Mouse (Mus musculus) midbrain, embryonic 11.5 days (tissue): ENCODE data around the gene Dpm2. TPM values are rescaled to one million over a fixed set of nuclear protein-coding genes. Genes with fewer than 3 reads are reported as not detected.

Experiments
- ATAC-seq: fragments of 200-750 bp; cut with Nextera tagmentation; 2 replicates; pipeline ENCODE4 v1.8.0; 2017; ENCODE audit warnings: moderate TSS enrichment, moderate library complexity; ENCODE audit not compliant: low FRiP score
- DNase-seq: peaks from one replicate; pipeline ENCODE4 v3.0.0; 2015; ENCODE audit warnings: low spot score; ENCODE audit errors: missing footprints
- H3K27ac ChIP-seq: fragments of 300-500 bp; sonication (generic); 2 replicates; pipeline ENCODE4 v1.5.1; 2014; ENCODE audit warnings: low read depth, low read length
- H3K27me3 ChIP-seq: fragments of 300-500 bp; sonication (generic); 2 replicates; pipeline ENCODE4 v1.6.1; 2014; ENCODE audit warnings: mild to moderate bottlenecking, low read length, moderate library complexity, mixed read lengths; ENCODE audit not compliant: control insufficient read depth, insufficient read depth
- H3K36me3 ChIP-seq: fragments of 300-500 bp; sonication (generic); 2 replicates; pipeline ENCODE4 v1.6.1; 2014; ENCODE audit warnings: mild to moderate bottlenecking, low read length, moderate library complexity, mixed read lengths; ENCODE audit not compliant: control insufficient read depth, insufficient read depth
- H3K4me1 ChIP-seq: fragments of 300-500 bp; sonication (generic); 2 replicates; pipeline ENCODE4 v1.6.1; 2014; ENCODE audit warnings: low read length; ENCODE audit not compliant: control insufficient read depth, insufficient read depth
- H3K4me2 ChIP-seq: fragments of 300-500 bp; sonication (generic); 2 replicates; pipeline ENCODE4 v1.6.1; 2014; ENCODE audit warnings: mild to moderate bottlenecking, moderate library complexity
- H3K4me3 ChIP-seq: fragments of 300-500 bp; sonication (generic); 2 replicates; pipeline ENCODE4 v1.5.1; 2014; ENCODE audit warnings: low read depth, low read length
- H3K9ac ChIP-seq: fragments of 300-500 bp; sonication (generic); 2 replicates; pipeline ENCODE4 v1.6.1; 2014; ENCODE audit warnings: low read length
- H3K9me3 ChIP-seq: fragments of 300-500 bp; sonication (generic); 2 replicates; pipeline ENCODE4 v1.6.1; 2016; ENCODE audit warnings: low read length; ENCODE audit not compliant: control insufficient read depth
- WGBS: fragments of 180-500 bp; shearing (Covaris S2); extraction: QIAGEN DNeasy Blood & Tissue Kit; methylation state at CpG from one replicate; pipeline ENCODE4 v1.1.7; 2014; 5-methylcytosine and 5-hydroxymethylcytosine counted together
- polyA plus RNA-seq: library from polyadenylated mRNA; unstranded; fragments of >200 nt; fragmentation: Nextera tagmentation; extraction: Ambion mirVana; gene quantifications from 2 replicates; pipeline ENCODE4 v1.2.1, GENCODE M21; 2014

Dpm2 gene
- polyA plus RNA-seq, 1 experiment from 2014 or later: 110 TPM

DNA sequence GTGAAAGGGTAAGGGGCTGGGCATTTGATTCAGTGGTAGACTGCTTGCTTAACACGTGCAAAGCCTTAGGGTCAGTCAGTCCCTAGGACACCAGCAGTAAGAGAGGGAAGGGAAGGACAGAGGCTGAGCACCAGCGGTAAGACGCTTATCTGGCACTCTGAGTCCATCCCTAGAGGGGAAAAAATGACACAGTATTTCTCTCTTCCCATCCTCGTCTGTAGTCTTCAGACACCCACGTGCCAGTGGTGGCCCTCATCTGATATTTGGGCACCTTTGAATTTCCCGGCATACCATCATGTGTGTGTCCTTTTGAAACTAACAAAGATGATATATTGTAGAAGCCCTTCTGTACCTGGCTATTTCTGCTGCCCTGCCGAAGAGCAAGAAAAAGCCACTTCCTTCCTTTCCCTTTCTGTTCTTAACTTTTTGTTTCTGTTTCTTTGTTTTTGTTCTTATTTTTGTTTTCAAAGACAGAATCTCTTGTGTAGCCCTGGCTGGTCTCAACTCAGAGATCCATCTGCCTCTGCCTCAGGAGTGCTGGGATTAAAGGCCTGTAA is 17.0 kb upstream of the Dpm2 start:
- Histone ChIP-seq H3K36me3 (no peaks in the 10 kb centered on the region), H3K27me3 (no peaks in the 10 kb centered on the region), H3K27ac (no peak overlapping the region), H3K4me1 (peaks cover 10% of the 10 kb centered on the region), H3K9ac (no peak overlapping the region), H3K4me3 (no peak overlapping the region), H3K4me2 (no peak overlapping the region), H3K9me3 (no peaks in the 10 kb centered on the region)
- DNase-seq (peak; percentile 68), ATAC-seq (no peak)
- WGBS: 79% methylated on average over 7 of the region's 7 CpGs

DNA sequence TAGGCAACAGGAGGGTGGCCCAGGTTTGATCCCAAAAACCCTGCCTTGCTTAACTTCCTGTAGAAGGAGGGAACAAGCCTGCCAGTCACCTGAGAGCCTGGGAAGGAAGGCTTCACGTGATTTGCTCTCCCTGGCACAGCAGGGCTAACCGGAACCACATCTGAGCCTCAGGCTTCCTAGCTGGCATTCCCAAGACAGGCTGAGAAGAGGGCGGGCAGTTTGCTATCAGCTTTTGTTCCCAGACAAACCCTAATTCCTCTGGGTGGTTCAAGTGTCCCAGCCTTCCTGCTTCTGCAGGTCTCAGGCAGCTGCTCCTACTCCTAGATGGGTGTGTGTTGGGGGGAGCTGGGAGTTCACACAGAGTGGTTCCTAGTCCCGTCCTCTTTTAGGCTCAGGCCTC is 15.2 kb upstream of the Dpm2 start:
- Histone ChIP-seq H3K4me3 (no peak overlapping the region), H3K36me3 (no peaks in the 10 kb centered on the region), H3K27me3 (no peaks in the 10 kb centered on the region), H3K9me3 (no peaks in the 10 kb centered on the region), H3K9ac (peak overlapping the region; percentile 20), H3K4me2 (no peak overlapping the region), H3K4me1 (peaks cover 28% of the 10 kb centered on the region), H3K27ac (no peak overlapping the region)
- WGBS: 45% methylated on average over 4 of the region's 4 CpGs
- DNase-seq (no peak), ATAC-seq (no peak)

DNA sequence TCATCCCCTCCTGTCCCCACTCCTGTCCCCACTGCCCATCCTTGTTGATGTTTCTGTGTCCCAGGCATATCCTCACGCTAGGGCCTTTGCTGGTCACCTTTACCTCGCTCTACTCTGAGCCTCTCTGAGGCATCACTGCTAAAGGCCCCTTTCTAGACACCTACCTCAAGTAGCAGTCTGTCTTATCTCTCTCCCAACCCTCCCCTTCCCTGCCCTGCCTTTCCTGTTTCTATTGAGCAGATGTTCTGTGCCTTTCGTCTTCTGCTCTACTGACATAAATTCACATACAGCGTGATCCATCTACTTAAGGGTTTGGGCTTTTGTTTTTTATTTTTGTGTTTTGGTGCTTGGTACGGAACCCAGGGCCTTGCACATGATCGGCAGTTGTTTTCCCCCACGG is 14.6 kb upstream of the Dpm2 start:
- H3K4me2 ChIP-seq: no peak overlapping the region
- no peak overlapping the region for H3K27ac ChIP-seq
- no peak overlapping the region for H3K4me3 ChIP-seq
- no peaks in the 10 kb centered on the region for H3K9me3 ChIP-seq
- no peak for ATAC-seq
- no peaks in the 10 kb centered on the region for H3K27me3 ChIP-seq
- no peak overlapping the region for H3K9ac ChIP-seq
- DNase-seq: no peak
- WGBS: 88% methylated on average over 7 of the region's 7 CpGs
- peaks cover 30% of the 10 kb centered on the region for H3K4me1 ChIP-seq
- no peaks in the 10 kb centered on the region for H3K36me3 ChIP-seq

- ATAC-seq (peak; percentile 95), DNase-seq (peak; percentile 94)
- Histone ChIP-seq H3K9ac (peak overlapping the region; percentile 54), H3K4me2 (peak overlapping the region; percentile 24), H3K4me3 (no peak overlapping the region), H3K9me3 (no peaks in the 10 kb centered on the region), H3K27ac (peak overlapping the region; percentile 92), H3K36me3 (peaks cover 9% of the 10 kb centered on the region; the same call in 1 of the 2 replicates), H3K4me1 (peaks cover 30% of the 10 kb centered on the region), H3K27me3 (no peaks in the 10 kb centered on the region)
- WGBS: 13% methylated on average over 5 of the region's 5 CpGs
These were observed 11.1 kb upstream of the Dpm2 start for GRCm38 (mm10) chr2:32559570-32559969.

GRCm38 (mm10) chr2:32566536-32567063 is 4.1 kb upstream of the Dpm2 start:
- DNase-seq (peak; percentile 96), ATAC-seq (no peak)
- Histone ChIP-seq H3K9ac (no peak overlapping the region), H3K27ac (no peak overlapping the region), H3K4me1 (peaks cover 4% of the 10 kb centered on the region), H3K4me3 (no peak overlapping the region), H3K36me3 (peaks cover 23% of the 10 kb centered on the region), H3K9me3 (no peaks in the 10 kb centered on the region), H3K4me2 (no peak overlapping the region), H3K27me3 (no peaks in the 10 kb centered on the region)
- WGBS: 48% methylated on average over 4 of the region's 4 CpGs

DNA sequence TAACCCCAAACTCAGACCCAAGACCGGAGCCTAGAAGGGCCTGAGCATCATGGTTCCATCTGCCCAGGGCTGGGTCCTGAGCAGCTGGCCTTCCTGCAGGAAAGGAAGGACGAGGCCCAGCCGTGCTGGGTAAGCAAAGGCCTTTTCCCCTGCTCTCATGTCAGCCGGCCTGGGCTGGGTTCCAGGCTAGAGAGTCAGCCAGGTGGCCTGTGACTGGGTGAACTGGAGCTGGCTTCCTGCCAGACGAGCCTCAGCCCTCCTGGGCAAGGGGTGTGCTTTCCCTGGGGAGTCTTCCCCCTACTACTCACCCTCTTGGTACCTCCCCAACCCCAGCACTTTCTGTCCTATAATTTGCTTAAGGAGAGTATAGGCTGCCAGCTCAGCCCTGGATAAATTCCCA is 2.5 kb upstream of the Dpm2 start:
- Histone ChIP-seq H3K27me3 (no peaks in the 10 kb centered on the region), H3K9me3 (no peaks in the 10 kb centered on the region), H3K9ac (no peak overlapping the region), H3K27ac (no peak overlapping the region), H3K4me3 (no peak overlapping the region), H3K36me3 (peaks cover 23% of the 10 kb centered on the region), H3K4me2 (no peak overlapping the region), H3K4me1 (peaks cover 8% of the 10 kb centered on the region)
- ATAC-seq (no peak), DNase-seq (no peak)
- 80% methylated on average over 5 of the region's 5 CpGs for WGBS

DNA sequence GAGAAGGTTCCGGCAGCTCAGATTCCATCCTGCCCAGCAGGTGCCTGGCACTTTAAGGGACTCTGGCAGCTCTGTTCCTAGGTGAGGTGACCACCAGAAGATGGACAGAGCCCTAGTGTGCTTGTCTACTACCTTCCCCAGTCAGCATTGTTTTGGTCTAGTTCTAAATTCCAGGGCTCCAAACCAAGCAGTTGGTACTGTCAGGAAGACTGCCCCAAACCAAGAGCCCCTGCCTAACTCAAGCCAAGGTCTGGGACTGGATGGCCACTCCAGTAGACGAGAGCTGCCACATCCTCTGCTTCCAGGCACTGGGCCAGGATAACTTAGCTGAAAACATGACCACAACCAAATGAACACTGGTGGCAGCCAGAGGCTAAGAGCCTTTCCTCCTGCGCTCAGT is 1.7 kb upstream of the Dpm2 start:
- H3K4me1 ChIP-seq: peaks cover 8% of the 10 kb centered on the region
- ATAC-seq (no peak), DNase-seq (no peak)
- H3K27me3 ChIP-seq: no peaks in the 10 kb centered on the region
- no peaks in the 10 kb centered on the region for H3K9me3 ChIP-seq
- H3K9ac ChIP-seq: no peak overlapping the region
- WGBS: 91% methylated on average over 3 of the region's 3 CpGs
- H3K4me2 ChIP-seq: no peak overlapping the region
- peaks cover 16% of the 10 kb centered on the region for H3K36me3 ChIP-seq
- H3K4me3 ChIP-seq: no peak overlapping the region
- H3K27ac ChIP-seq: no peak overlapping the region

- ATAC-seq (no peak), DNase-seq (no peak)
- Histone ChIP-seq H3K4me2 (no peak overlapping the region), H3K36me3 (peaks cover 5% of the 10 kb centered on the region; the same call in 1 of the 2 replicates), H3K4me3 (no peak overlapping the region), H3K9me3 (no peaks in the 10 kb centered on the region), H3K27ac (no peak overlapping the region), H3K4me1 (peaks cover 10% of the 10 kb centered on the region), H3K9ac (no peak overlapping the region), H3K27me3 (no peaks in the 10 kb centered on the region)
- 91% methylated on average over 11 of the region's 11 CpGs for WGBS
These were observed 1.5 kb downstream of the Dpm2 start for GRCm38 (mm10) chr2:32572196-32572595.

DNA sequence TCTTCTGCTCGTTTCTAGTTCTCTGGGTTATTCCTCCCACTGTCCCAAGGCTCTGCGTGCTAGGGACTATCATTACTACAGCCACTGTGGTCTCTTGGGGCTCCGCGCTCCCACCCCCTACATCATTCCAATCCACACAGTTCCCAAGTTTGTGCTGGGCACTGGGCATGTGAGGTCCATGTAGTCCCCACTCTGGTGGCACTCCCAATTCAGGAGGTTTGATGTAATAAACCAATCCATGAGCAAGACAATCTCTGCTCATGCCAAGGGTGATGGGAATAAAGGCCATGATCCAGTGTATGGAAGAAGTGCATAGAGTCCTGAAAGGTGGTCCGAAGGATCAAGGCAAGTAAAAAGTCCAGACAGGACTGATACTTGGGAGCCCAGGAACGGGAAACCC is 3.8 kb downstream of the Dpm2 start, which contains the start of gene Pip5kl1:
Gene Pip5kl1 (plus strand): TSS at position 301 of the 400 bp plus-strand sequence.
- Histone ChIP-seq H3K9me3 (no peaks in the 10 kb centered on the region), H3K4me2 (peak within 1 kb of the TSS; percentile 99), H3K9ac (peak within 1 kb of the TSS; percentile 66), H3K27ac (no peak within 1 kb of the TSS), H3K27me3 (peaks cover 2% of the 10 kb centered on the region; the same call in 1 of the 2 replicates), H3K4me3 (peak within 1 kb of the TSS; percentile 52), H3K36me3 (no peaks in the 10 kb centered on the region), H3K4me1 (peaks cover 10% of the 10 kb centered on the region)
- DNase-seq: peak; percentile 80
- WGBS: 79% methylated on average over 6 of the region's 6 CpGs
- ATAC-seq: no peak
